Mouse (Mus musculus) limb, embryonic 12.5 days (tissue): Measurements from ENCODE around the gene Mgat5. TPM values are rescaled to one million over a fixed set of nuclear protein-coding genes. Genes with fewer than 3 reads are reported as not detected.

Experiments used
- ATAC-seq: fragments of 200-750 bp; cut with Nextera tagmentation; 2 replicates; pipeline ENCODE4 v1.8.0; 2017; ENCODE audit warnings: low read depth, moderate TSS enrichment; ENCODE audit not compliant: insufficient number of reproducible peaks, insufficient read depth, low FRiP score, low TSS enrichment
- H3K27ac ChIP-seq: fragments of 300-500 bp; sonication (generic); 2 replicates; pipeline ENCODE4 v1.5.1; 2016; ENCODE audit warnings: mild to moderate bottlenecking, moderate library complexity
- H3K27me3 ChIP-seq: fragments of 300-500 bp; sonication (generic); 2 replicates; pipeline ENCODE4 v1.6.1; 2016; ENCODE audit warnings: mild to moderate bottlenecking, moderate library complexity
- H3K36me3 ChIP-seq: fragments of 300-500 bp; sonication (generic); 2 replicates; pipeline ENCODE4 v1.6.1; 2016; ENCODE audit warnings: mild to moderate bottlenecking, moderate library complexity
- H3K4me1 ChIP-seq: fragments of 300-500 bp; sonication (generic); replicated peaks from 2 replicates; pipeline ENCODE4 v1.6.1; 2016
- H3K4me2 ChIP-seq: fragments of 300-500 bp; sonication (generic); 2 replicates; pipeline ENCODE4 v1.6.1; 2016; ENCODE audit warnings: mild to moderate bottlenecking, moderate library complexity
- H3K4me3 ChIP-seq: fragments of 300-500 bp; sonication (generic); replicated peaks from 2 replicates; pipeline ENCODE4 v1.5.1; 2016; ENCODE audit warnings: mild to moderate bottlenecking
- H3K9ac ChIP-seq: fragments of 300-500 bp; sonication (generic); replicated peaks from 2 replicates; pipeline ENCODE4 v1.6.1; 2016; ENCODE audit warnings: mild to moderate bottlenecking, moderate library complexity
- H3K9me3 ChIP-seq: fragments of 300-500 bp; sonication (generic); 2 replicates; pipeline ENCODE4 v1.6.1; 2016; ENCODE audit warnings: mild to moderate bottlenecking, moderate library complexity
- WGBS: fragments of 180-500 bp; shearing (Covaris S2); methylation state at CpG from one replicate; pipeline ENCODE4 v1.1.7; 2016; 5-methylcytosine and 5-hydroxymethylcytosine counted together
- polyA plus RNA-seq: library from polyadenylated mRNA; unstranded; fragments of >200 nt; fragmentation: Nextera tagmentation; extraction: Ambion mirVana; gene quantifications from 2 replicates; pipeline ENCODE4 v1.2.1, GENCODE M21; 2016

The Mgat5 gene
- polyA plus RNA-seq, 1 experiment from 2014 or later: 6.2 TPM

DNA sequence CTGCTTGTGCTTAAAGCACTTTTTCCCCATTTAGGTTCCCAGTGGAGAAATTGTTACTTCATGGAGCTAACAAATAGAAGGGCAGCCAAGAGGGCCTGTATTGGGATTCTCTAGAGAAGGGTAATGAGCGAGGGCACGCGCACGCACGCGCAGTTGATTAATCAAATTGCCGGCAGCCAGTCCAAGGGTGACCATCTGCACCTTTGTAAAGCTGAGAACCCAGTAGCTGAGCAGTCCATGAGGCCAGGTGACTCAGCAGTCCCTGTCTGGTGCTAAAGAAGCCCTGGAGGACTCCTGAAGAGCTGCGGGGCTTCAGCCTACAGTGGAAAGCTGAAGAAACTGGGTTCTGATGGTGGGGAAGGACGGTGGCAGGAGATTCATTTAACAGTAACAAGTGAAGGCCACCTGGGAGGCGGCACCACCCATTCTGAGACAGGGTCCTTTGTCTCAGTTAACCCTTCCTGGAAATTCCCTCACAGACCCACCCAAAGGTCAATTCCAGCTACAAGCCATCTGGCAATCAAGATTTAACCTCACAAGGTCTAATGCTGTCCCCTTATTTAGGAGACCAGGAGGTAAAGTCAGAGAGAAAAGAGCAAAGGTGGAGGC lies 302.3 kb downstream of the Mgat5 start:
- Histone ChIP-seq H3K4me3 (no peak overlapping the region), H3K27ac (no peak overlapping the region), H3K4me1 (0 out of 2 replicates have a peak, but pooled peaks cover 6% of the 10 kb centered on the region), H3K27me3 (0 out of 2 replicates have a peak, but pooled peaks cover 3% of the 10 kb centered on the region), H3K9me3 (no peaks in the 10 kb centered on the region), H3K4me2 (no peak overlapping the region), H3K9ac (no peak overlapping the region), H3K36me3 (no peaks in the 10 kb centered on the region)
- ATAC-seq: no peak
- 69% methylated on average over 10 of the region's 10 CpGs for WGBS

DNA sequence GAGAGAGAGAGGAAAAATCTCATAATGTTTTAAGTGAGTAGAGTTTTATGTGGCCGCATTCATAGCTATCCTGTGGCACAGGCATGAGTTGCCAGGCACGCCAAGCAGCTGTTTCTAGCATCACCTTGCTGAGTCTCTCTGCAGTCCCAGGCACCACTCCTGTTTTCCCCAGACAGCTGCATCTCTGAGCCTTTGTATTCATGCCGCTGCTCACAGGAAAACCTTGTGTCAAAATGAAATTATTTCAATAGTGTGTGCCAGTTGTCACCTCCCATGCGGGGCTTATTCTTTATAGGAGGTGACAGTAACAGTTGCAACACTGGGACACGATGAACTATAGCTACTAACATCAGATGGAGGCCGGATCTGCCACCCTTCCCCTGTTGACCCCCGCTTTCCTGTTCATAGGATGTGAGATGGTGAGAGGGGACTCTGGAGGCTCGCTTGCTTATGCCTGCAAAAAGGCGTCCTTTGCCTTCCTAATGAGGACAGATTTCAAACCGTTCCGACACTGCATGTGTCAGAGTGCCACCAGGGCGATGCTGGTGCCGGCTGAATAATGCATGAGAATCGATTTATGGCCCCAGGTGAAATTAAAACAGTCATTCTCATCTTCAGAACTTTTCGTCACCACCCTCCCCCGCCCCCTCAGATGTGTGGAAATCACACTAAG lies 303.4 kb downstream of the Mgat5 start:
- no peaks in the 10 kb centered on the region for H3K9me3 ChIP-seq
- no peaks in the 10 kb centered on the region for H3K36me3 ChIP-seq
- no peak overlapping the region for H3K27ac ChIP-seq
- H3K4me3 ChIP-seq: no peak overlapping the region
- ATAC-seq: no peak
- WGBS: 69% methylated on average over 16 of the region's 16 CpGs
- no peak overlapping the region for H3K4me2 ChIP-seq
- H3K27me3 ChIP-seq: 0 out of 2 replicates have a peak, but pooled peaks cover 3% of the 10 kb centered on the region
- H3K4me1 ChIP-seq: 0 out of 2 replicates have a peak, but pooled peaks cover 6% of the 10 kb centered on the region
- H3K9ac ChIP-seq: no peak overlapping the region

DNA sequence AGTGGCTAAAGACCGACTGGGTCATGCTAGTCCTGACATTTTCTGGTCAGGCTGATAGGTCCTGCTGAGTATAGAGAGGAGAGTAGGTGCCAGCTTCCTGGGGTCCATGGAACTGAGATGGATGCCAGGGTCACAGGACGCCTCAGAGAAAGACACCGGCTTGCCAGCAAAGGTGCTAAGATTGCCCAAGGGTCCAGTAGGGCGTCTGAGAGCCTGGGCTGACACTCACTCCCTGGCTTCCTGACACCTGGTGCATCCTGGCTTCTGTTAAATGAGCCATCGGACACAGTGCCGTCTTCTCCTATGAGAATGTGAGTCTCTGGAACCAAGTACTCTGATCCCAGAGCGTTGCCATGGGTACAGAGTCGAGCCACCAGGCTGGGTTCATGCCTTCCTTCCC lies 304.1 kb downstream of the Mgat5 start:
- ATAC-seq: no peak
- 0 out of 2 replicates have a peak, but pooled peaks cover 6% of the 10 kb centered on the region for H3K4me1 ChIP-seq
- WGBS: 78% methylated on average over 8 of the region's 8 CpGs
- H3K9ac ChIP-seq: no peak overlapping the region
- no peak overlapping the region for H3K4me3 ChIP-seq
- H3K27me3 ChIP-seq: 0 out of 2 replicates have a peak, but pooled peaks cover 3% of the 10 kb centered on the region
- H3K36me3 ChIP-seq: no peaks in the 10 kb centered on the region
- H3K27ac ChIP-seq: no peak overlapping the region
- H3K4me2 ChIP-seq: no peak overlapping the region
- no peaks in the 10 kb centered on the region for H3K9me3 ChIP-seq

DNA sequence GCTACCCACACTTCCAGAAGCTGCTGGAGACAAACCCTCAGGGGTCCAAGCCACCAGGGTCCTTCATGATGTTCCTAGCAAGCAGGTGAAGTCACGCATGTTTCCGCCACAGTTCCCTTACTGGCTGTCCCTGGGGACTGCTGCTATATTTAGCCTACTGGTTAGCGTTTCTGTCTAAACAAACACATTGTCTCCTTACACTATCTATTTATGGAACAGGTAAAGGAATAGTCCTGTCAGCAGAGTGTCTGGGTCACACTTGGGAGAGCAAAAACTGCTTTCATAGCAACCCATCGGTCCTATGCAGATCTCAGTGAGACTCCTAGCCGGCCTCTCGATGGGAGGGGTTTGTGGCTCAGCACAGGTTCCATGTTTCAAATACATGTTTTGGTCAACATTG lies 306.5 kb downstream of the Mgat5 start:
- WGBS: 89% methylated on average over 6 of the region's 6 CpGs
- no peak for ATAC-seq
- no peak overlapping the region for H3K27ac ChIP-seq
- no peak overlapping the region for H3K9ac ChIP-seq
- H3K4me3 ChIP-seq: no peak overlapping the region
- H3K36me3 ChIP-seq: no peaks in the 10 kb centered on the region
- 0 out of 2 replicates have a peak, but pooled peaks cover 6% of the 10 kb centered on the region for H3K4me1 ChIP-seq
- H3K27me3 ChIP-seq: 0 out of 2 replicates have a peak, but pooled peaks cover 3% of the 10 kb centered on the region
- H3K9me3 ChIP-seq: peaks cover 6% of the 10 kb centered on the region; the same call in 1 of the 2 replicates
- H3K4me2 ChIP-seq: no peak overlapping the region

DNA sequence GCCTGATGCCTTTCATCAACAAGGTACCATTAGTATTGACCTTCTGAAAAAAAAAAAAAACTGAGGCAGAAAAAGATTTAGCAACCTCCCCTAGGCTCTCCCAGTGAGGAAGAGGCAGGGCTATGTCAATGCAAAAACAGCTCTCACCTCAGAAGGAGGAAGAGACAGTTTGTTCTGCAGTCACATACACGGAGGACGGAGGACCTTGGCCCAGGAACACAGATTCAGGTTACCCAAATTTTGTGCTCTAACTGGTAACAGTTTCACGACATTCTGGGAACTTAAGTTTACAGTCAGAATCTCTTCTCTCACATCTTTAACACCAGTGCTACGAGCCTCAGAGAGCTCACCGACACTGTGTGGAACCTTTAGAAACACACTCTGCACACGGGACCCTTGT lies 307.9 kb downstream of the Mgat5 start:
- ATAC-seq: no peak
- 72% methylated on average over 6 of the region's 6 CpGs for WGBS
- 0 out of 2 replicates have a peak, but pooled peaks cover 6% of the 10 kb centered on the region for H3K4me1 ChIP-seq

DNA sequence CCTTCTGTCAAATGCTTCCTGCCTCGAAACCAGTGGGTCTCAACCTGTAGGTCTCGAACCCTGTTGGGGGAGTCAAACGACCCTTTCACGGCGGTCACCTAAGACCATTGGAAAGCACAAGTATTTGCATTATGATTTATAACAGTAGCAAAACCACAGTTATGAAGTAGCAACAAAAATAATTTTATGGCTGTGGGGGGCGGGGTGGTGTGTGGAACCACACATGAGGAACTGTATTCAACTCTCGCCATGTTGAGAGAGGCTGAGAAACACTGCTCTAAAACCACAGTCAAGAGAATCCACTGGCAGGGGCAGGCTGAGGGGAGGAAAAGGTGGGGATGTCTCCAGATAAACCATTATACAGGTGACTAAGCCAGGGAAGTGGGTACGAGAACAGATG lies 308.3 kb downstream of the Mgat5 start:
- H3K4me3 ChIP-seq: no peak overlapping the region
- no peak for ATAC-seq
- no peak overlapping the region for H3K9ac ChIP-seq
- H3K9me3 ChIP-seq: peaks cover 10% of the 10 kb centered on the region; the same call in 1 of the 2 replicates
- H3K4me1 ChIP-seq: 0 out of 2 replicates have a peak, but pooled peaks cover 5% of the 10 kb centered on the region
- H3K4me2 ChIP-seq: no peak overlapping the region
- 86% methylated on average over 8 of the region's 8 CpGs for WGBS
- H3K27ac ChIP-seq: no peak overlapping the region
- H3K27me3 ChIP-seq: no peaks in the 10 kb centered on the region
- no peaks in the 10 kb centered on the region for H3K36me3 ChIP-seq

More for the DNA sequence above, 307.9 kb downstream of the Mgat5 start:
- H3K9me3 ChIP-seq: peaks cover 10% of the 10 kb centered on the region; the same call in 1 of the 2 replicates
- no peak overlapping the region for H3K27ac ChIP-seq
- no peak overlapping the region for H3K4me2 ChIP-seq
- no peaks in the 10 kb centered on the region for H3K27me3 ChIP-seq
- no peaks in the 10 kb centered on the region for H3K36me3 ChIP-seq
- no peak overlapping the region for H3K9ac ChIP-seq
- no peak overlapping the region for H3K4me3 ChIP-seq

DNA sequence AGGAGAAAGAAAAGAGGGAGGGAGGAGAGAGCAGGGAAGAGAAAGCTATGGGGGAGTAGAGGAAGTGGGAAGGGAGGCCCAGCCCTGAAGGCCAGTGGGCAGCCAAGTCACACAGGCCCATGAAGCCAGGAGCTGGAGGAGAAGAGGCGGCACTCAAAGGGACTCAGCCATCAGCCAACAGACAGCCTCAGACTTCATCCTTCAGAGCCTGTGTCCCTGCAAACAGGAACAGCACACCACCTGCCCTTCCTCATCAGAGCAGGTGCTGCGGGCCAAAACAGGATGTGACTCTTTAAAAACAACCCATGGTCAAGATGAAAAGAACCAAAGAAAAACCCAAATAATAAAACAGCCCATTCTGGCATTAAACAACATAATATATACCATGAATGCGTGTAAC lies 308.8 kb downstream of the Mgat5 start:
- no peak overlapping the region for H3K4me3 ChIP-seq
- H3K9me3 ChIP-seq: peaks cover 10% of the 10 kb centered on the region; the same call in 1 of the 2 replicates
- no peak for ATAC-seq
- H3K9ac ChIP-seq: no peak overlapping the region
- 86% methylated on average over 3 of the region's 3 CpGs for WGBS
- no peak overlapping the region for H3K27ac ChIP-seq
- H3K4me1 ChIP-seq: no peaks in the 10 kb centered on the region
- no peak overlapping the region for H3K4me2 ChIP-seq
- H3K36me3 ChIP-seq: no peaks in the 10 kb centered on the region
- no peaks in the 10 kb centered on the region for H3K27me3 ChIP-seq

DNA sequence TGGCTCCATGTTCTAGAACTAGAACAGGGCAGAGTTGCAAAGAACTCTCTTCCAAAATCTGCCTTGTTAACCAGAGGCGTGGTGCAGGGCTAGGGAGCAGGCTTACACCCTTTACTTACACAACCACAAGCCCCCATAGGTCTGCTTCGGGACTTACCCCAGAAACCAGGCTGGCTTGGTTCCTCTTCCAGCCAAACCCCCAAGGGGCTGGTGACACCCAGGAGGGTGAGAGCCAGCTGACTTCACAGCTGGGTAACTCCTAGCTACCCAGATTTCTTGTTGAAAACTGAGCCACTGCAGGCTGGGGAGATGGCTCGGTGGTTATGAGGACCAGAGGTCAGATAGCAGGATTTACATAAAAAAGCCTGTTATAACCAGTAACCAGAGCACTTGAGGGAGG lies 309.7 kb downstream of the Mgat5 start:
- H3K9ac ChIP-seq: no peak overlapping the region
- WGBS: 74% methylated on average over 3 of the region's 3 CpGs

DNA sequence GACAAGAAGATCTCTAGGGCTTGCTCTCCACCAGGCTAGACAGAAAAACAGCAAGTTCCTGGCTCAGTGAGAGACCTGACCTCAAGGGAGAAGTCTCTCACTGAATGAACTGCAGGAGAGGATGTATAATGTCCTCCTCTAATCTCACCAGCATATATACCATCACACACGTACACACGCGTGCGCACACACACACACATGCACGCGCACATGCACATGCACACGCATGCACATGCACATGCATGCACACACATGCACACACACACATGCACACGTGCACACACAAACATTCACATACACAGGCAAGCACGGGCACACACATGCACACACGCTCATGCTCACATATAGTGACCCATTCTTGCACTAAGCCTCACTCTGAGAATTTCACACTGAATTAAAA lies 310.1 kb downstream of the Mgat5 start:
- Histone ChIP-seq H3K4me2 (no peak overlapping the region), H3K36me3 (no peaks in the 10 kb centered on the region), H3K27me3 (no peaks in the 10 kb centered on the region), H3K4me1 (no peaks in the 10 kb centered on the region), H3K9me3 (peaks cover 10% of the 10 kb centered on the region; the same call in 1 of the 2 replicates), H3K9ac (no peak overlapping the region), H3K27ac (no peak overlapping the region), H3K4me3 (no peak overlapping the region)
- WGBS: 96% methylated on average over 10 of the region's 10 CpGs
- no peak for ATAC-seq

More for the DNA sequence above, 309.7 kb downstream of the Mgat5 start:
- ATAC-seq: no peak
- Histone ChIP-seq H3K4me3 (no peak overlapping the region), H3K4me1 (no peaks in the 10 kb centered on the region), H3K9me3 (peaks cover 10% of the 10 kb centered on the region; the same call in 1 of the 2 replicates), H3K27ac (no peak overlapping the region), H3K27me3 (no peaks in the 10 kb centered on the region), H3K36me3 (no peaks in the 10 kb centered on the region), H3K4me2 (no peak overlapping the region)

DNA sequence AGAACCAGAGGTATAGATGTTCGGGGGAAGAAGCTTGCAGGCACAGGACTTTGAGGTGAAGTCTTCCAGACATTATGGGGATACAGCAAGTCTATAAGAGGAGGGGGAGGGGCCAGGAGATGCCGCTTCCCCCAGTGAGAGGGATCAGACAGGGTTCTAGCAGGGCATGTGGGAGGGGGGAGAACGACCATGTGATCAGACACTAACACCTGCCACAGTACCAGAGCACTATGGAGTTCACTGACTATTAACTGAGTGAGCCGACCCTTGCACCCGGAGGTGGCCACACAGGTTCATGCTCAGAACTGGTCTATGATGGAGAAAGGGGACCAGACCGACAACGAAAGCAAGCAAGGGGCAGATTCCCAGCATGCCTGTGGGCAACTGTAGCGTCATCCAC lies 318.5 kb downstream of the Mgat5 start:
- no peak overlapping the region for H3K4me2 ChIP-seq
- 0 out of 2 replicates have a peak, but pooled peaks cover 7% of the 10 kb centered on the region for H3K4me1 ChIP-seq
- 88% methylated on average over 8 of the region's 8 CpGs for WGBS
- no peak overlapping the region for H3K27ac ChIP-seq
- no peak overlapping the region for H3K4me3 ChIP-seq
- no peaks in the 10 kb centered on the region for H3K36me3 ChIP-seq
- H3K9ac ChIP-seq: no peak overlapping the region
- no peaks in the 10 kb centered on the region for H3K9me3 ChIP-seq
- no peak for ATAC-seq
- H3K27me3 ChIP-seq: no peaks in the 10 kb centered on the region

DNA sequence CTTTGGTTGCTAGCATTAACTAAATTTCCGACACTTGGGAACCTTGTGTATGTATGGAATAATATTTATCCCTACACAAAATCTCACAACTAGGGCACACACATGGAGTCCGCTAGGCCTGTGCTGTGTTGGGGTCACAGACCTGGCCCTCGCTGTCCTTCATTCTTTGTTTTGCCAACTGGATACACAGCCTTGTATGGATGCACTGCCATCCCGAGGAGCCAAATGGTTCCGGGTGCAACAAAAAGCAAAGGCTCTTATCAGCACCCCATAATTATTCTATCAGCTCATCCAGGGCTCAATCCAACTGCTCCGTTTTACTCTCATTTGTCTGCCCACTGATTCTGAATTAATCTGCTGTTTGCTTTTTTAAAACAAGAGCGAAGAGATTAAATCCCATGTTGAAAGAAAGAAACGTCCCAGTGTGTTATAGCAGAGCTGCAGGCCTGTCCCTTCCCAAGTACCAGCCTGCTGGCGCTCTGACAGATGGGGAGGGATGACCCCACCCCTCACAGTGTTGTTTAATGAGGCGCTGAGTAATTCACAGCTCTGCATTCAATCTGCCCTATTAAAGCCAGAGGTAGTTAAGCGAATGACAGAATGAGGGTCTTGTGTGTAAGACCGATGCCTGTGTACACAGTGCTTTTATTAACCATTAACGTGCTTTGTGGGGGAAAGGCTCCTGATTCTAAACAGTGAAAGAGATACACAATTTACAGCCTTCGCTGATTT lies 326.2 kb downstream of the Mgat5 start:
- Histone ChIP-seq H3K27ac (no peak overlapping the region), H3K4me1 (peaks cover 23% of the 10 kb centered on the region), H3K4me2 (peak overlapping the region; percentile 26), H3K9ac (no peak overlapping the region), H3K4me3 (no peak overlapping the region), H3K9me3 (no peaks in the 10 kb centered on the region), H3K36me3 (no peaks in the 10 kb centered on the region), H3K27me3 (no peaks in the 10 kb centered on the region)
- ATAC-seq: peak; percentile 50; the same call in 1 of the 2 replicates
- 30% methylated on average over 14 of the region's 14 CpGs for WGBS
